24 mouse cellular contexts compared by ENCODE assay signal in genomic region chr6:52249826-52250225, GRCm38 (mm10). TPM values are rescaled to one million over a fixed set of nuclear protein-coding genes. Genes with fewer than 3 reads are reported as not detected.
DNase-seq lines count a peak whose midpoint lies in the region; ATAC-seq lines count a peak whose summit lies in the region.
"Had no signal": no experiment of that assay in that cellular context is flagged by ENCODE, and none has a peak within 500 bp of the region (broad histone marks: within the 10 kb centered on the region; RNA-seq: fewer than 3 reads in every experiment).

No protein-coding gene starts in this region.

- no peak for ATAC-seq in forebrain, embryonic 14.5 days
- ATAC-seq: hindbrain, postnatal 0 days; liver, embryonic 12.5 days had no signal

- no peaks in the 10 kb centered on the region for H3K36me3 ChIP-seq in heart, embryonic 10.5 days
- no peaks in the 10 kb centered on the region for H3K36me3 ChIP-seq in forebrain, embryonic 14.5 days (ENCODE audit: control insufficient read depth, insufficient read depth, low read length)
- H3K36me3 ChIP-seq: forebrain, embryonic 12.5 days; heart, embryonic 13.5 days; liver, embryonic 12.5 days; midbrain, embryonic 12.5 days; stomach, embryonic 15.5 days had no signal

- H3K4me2 ChIP-seq in forebrain, embryonic 14.5 days (ENCODE audit: low read length): no peak overlapping the region
- H3K4me2 ChIP-seq: forebrain, embryonic 12.5 days; liver, embryonic 12.5 days; lung, embryonic 14.5 days; midbrain, embryonic 12.5 days; stomach, embryonic 15.5 days had no signal

- H3K4me3 ChIP-seq in heart, embryonic 10.5 days: no peak overlapping the region
- no peak overlapping the region for H3K4me3 ChIP-seq in forebrain, embryonic 14.5 days (ENCODE audit: low read depth, low read length)
- H3K4me3 ChIP-seq: forebrain, embryonic 12.5 days; liver, embryonic 12.5 days; midbrain, embryonic 12.5 days; stomach, embryonic 15.5 days had no signal

- peak; percentile 69 for DNase-seq in heart, embryonic 10.5 days (ENCODE audit: low spot score)
- no peak for DNase-seq in heart, postnatal 36 days
- DNase-seq in urinary bladder, postnatal 25 days (ENCODE audit: low spot score): peak; percentile 4
- DNase-seq in urinary bladder, postnatal 14 days (ENCODE audit: low spot score): no peak
- DNase-seq in neural tube, embryonic 10.5 days (ENCODE audit: extremely low spot score, low spot score): peak; percentile 56
- no peak for DNase-seq in forebrain, embryonic 14.5 days (ENCODE audit: low spot score)
- no peak for DNase-seq in adipocyte (ENCODE audit: low spot score)
- DNase-seq: adrenal gland, postnatal 25 days; lung, embryonic 14.5 days; right cerebral cortex, postnatal 14 days; thymus, postnatal 14 days had no signal

- intact Hi-C loops in heart, postnatal 36 days (cut with DNase I): loop anchor here (5.0 kb wide), 1 partner anchor 1068 kb away; no protein-coding TSS in a partner anchor

- H3K4me1 ChIP-seq in heart, embryonic 10.5 days: peaks cover 25% of the 10 kb centered on the region
- no peaks in the 10 kb centered on the region for H3K4me1 ChIP-seq in forebrain, embryonic 14.5 days (ENCODE audit: control insufficient read depth, insufficient read depth, low read length)

- H3K9ac ChIP-seq in forebrain, embryonic 14.5 days (ENCODE audit: low read length): no peak overlapping the region
- H3K9ac ChIP-seq: forebrain, embryonic 12.5 days; heart, embryonic 13.5 days; liver, embryonic 12.5 days; lung, embryonic 14.5 days; midbrain, embryonic 12.5 days; stomach, embryonic 15.5 days had no signal

- WGBS in heart, embryonic 10.5 days: under 1% methylated on average over 4 of the region's 4 CpGs
- 5% methylated on average over 4 of the region's 4 CpGs for WGBS in forebrain, embryonic 14.5 days

- H3K9me3 ChIP-seq in heart, embryonic 10.5 days: no peaks in the 10 kb centered on the region
- H3K9me3 ChIP-seq in forebrain, embryonic 14.5 days (replicated peaks; ENCODE audit: control insufficient read depth, low read length): no peaks in the 10 kb centered on the region
- H3K9me3 ChIP-seq: forebrain, embryonic 12.5 days; heart, embryonic 13.5 days; liver, embryonic 12.5 days; midbrain, embryonic 12.5 days; stomach, embryonic 15.5 days had no signal

- peaks cover 100% of the 10 kb centered on the region for H3K27me3 ChIP-seq in heart, embryonic 10.5 days (ENCODE audit: insufficient read depth, poor library complexity, severe bottlenecking)
- peaks cover 95% of the 10 kb centered on the region for H3K27me3 ChIP-seq in forebrain, embryonic 14.5 days (replicated peaks; ENCODE audit: control insufficient read depth, insufficient read depth, low read length)

- no peak overlapping the region for H3K27ac ChIP-seq in heart, embryonic 10.5 days
- no peak overlapping the region for H3K27ac ChIP-seq in forebrain, embryonic 14.5 days (ENCODE audit: low read depth, low read length)
- H3K27ac ChIP-seq: forebrain, embryonic 12.5 days; heart, embryonic 13.5 days; hindbrain, postnatal 0 days; liver, embryonic 12.5 days; macrophage; midbrain, embryonic 12.5 days; stomach, embryonic 15.5 days had no signal

RNA-seq across cellular contexts. Expression of gene Hoxa11, which starts 4.2 kb away (rescaled TPM):
- polyA plus RNA-seq in heart, embryonic 10.5 days (2016; fragmentation: Nextera tagmentation; extraction: Ambion mirVana): 0.06 and 1.7 TPM in 2 replicates
- not detected for total RNA-seq in heart, postnatal 36 days (2021)
- not detected in 2 replicates for polyA plus RNA-seq in forebrain, embryonic 14.5 days (2014; fragmentation: Nextera tagmentation; extraction: Ambion mirVana)
- total RNA-seq: adrenal gland, postnatal 25 days; hematopoietic stem cell, adult 5-6 weeks; hindbrain, postnatal 0 days; layer of hippocampus, postnatal 10 days; left cerebral cortex, postnatal 10 days had no signal
- polyA plus RNA-seq: cerebellum, adult 2 months; embryonic facial prominence, embryonic 14.5 days; forebrain, embryonic 12.5 days; heart, embryonic 13.5 days; hindbrain, postnatal 0 days; liver, embryonic 12.5 days; lung, embryonic 14.5 days; macrophage; midbrain, embryonic 12.5 days; spleen, adult 2 months had no signal

RNA-seq across cellular contexts. Expression of gene Hoxa10, which starts 9.2 kb away (rescaled TPM):
- 0.30 and 3.6 TPM in 2 replicates for polyA plus RNA-seq in heart, embryonic 10.5 days (2016; fragmentation: Nextera tagmentation; extraction: Ambion mirVana)
- not detected for total RNA-seq in heart, postnatal 36 days (2021)
- polyA plus RNA-seq in forebrain, embryonic 14.5 days (2014; fragmentation: Nextera tagmentation; extraction: Ambion mirVana): not detected in 2 replicates
- total RNA-seq: adrenal gland, postnatal 25 days; hindbrain, postnatal 0 days; layer of hippocampus, postnatal 10 days; left cerebral cortex, postnatal 10 days had no signal
- polyA plus RNA-seq: cerebellum, adult 2 months; embryonic facial prominence, embryonic 14.5 days; forebrain, embryonic 12.5 days; heart, embryonic 13.5 days; hindbrain, postnatal 0 days; lung, embryonic 14.5 days; macrophage; midbrain, embryonic 12.5 days; spleen, adult 2 months had no signal

RNA-seq across cellular contexts. Expression of gene Hoxa13, which starts 10.9 kb away (rescaled TPM):
- not detected in 2 replicates for polyA plus RNA-seq in heart, embryonic 10.5 days (2016; fragmentation: Nextera tagmentation; extraction: Ambion mirVana)
- total RNA-seq in heart, postnatal 36 days (2021): not detected
- polyA plus RNA-seq in forebrain, embryonic 14.5 days (2014; fragmentation: Nextera tagmentation; extraction: Ambion mirVana): not detected in 2 replicates
- total RNA-seq: adrenal gland, postnatal 25 days; hematopoietic stem cell, adult 5-6 weeks; hindbrain, postnatal 0 days; layer of hippocampus, postnatal 10 days; left cerebral cortex, postnatal 10 days had no signal
- polyA plus RNA-seq: cerebellum, adult 2 months; embryonic facial prominence, embryonic 14.5 days; forebrain, embryonic 12.5 days; heart, embryonic 13.5 days; hindbrain, postnatal 0 days; liver, embryonic 12.5 days; lung, embryonic 14.5 days; macrophage; midbrain, embryonic 12.5 days; spleen, adult 2 months; stomach, embryonic 15.5 days had no signal

RNA-seq across cellular contexts. Expression of gene Hoxa9, which starts 18.9 kb away (rescaled TPM):
- 0.37 and 5.6 TPM in 2 replicates for polyA plus RNA-seq in heart, embryonic 10.5 days (2016; fragmentation: Nextera tagmentation; extraction: Ambion mirVana)
- not detected for total RNA-seq in heart, postnatal 36 days (2021)
- polyA plus RNA-seq in forebrain, embryonic 14.5 days (2014; fragmentation: Nextera tagmentation; extraction: Ambion mirVana): not detected in 2 replicates
- total RNA-seq: layer of hippocampus, postnatal 10 days; left cerebral cortex, postnatal 10 days had no signal
- polyA plus RNA-seq: cerebellum, adult 2 months; forebrain, embryonic 12.5 days; hindbrain, postnatal 0 days; lung, embryonic 14.5 days; midbrain, embryonic 12.5 days had no signal

RNA-seq across cellular contexts. Expression of gene Hoxa7, which starts 28.2 kb away (rescaled TPM):
- polyA plus RNA-seq in heart, embryonic 10.5 days (2016; fragmentation: Nextera tagmentation; extraction: Ambion mirVana): 0.11 and 2.5 TPM in 2 replicates
- under 1 TPM; 0.24 to 0.47 TPM for total RNA-seq in heart, postnatal 36 days (2021)
- not detected in 2 replicates for polyA plus RNA-seq in forebrain, embryonic 14.5 days (2014; fragmentation: Nextera tagmentation; extraction: Ambion mirVana)
- total RNA-seq: layer of hippocampus, postnatal 10 days; left cerebral cortex, postnatal 10 days had no signal
- polyA plus RNA-seq: forebrain, embryonic 12.5 days; midbrain, embryonic 12.5 days had no signal

Comparison
In these comparisons a context has a peak if more than half of its experiments do, and no peak if none do; other contexts are left out.
1. DNase-seq: peak in heart, embryonic 10.5 days (single experiment), urinary bladder, postnatal 25 days (single experiment) and neural tube, embryonic 10.5 days (single experiment); none in heart, postnatal 36 days (0 of 2), urinary bladder, postnatal 14 days (single experiment), forebrain, embryonic 14.5 days (single experiment) and adipocyte (single experiment).